Mouse (Mus musculus): ENCODE data around the gene Chchd1.

The Chchd1 gene

DNA sequence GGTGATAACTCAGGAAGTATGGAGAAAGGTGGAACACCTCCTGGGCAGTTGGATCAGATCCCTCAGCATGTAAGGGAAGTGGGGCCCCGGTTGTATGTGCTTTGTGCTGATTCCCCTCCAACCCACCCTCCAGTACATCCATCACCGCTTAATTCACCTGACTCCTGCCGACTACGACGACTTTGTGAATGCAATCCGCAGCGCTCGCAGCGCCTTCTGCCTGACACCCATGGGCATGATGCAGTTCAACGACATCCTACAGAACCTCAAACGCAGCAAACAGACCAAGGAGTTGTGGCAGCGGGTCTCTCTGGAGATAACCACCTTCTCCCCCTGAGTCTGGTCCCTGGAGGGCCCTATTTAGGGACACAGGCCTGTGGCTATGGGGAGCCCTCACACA lies 20.2 kb downstream of the Chchd1 start:
- intact Hi-C loops (cut with DNase I), result no loop called here

DNA sequence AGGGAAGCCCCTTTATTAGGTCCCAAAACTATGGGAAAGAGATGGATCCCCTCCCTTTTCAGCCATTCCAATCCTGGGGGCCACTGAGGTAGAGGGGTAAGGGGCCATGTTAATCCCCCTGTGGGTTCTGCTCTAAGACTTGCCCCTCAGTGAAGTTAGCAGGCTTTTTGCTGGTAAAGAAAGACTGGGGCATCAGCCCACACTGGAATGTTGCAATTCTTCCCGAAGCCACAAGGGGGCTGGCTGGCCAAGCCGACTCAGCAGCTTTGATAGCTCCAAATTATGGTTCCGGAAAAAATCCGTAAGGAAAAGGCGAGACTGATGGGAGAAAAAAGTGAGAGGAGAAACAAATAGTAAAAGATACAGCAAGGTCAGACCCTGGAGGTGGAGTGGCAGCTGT lies 21.2 kb downstream of the Chchd1 start:
- intact Hi-C loops (cut with DNase I), result no loop called here

DNA sequence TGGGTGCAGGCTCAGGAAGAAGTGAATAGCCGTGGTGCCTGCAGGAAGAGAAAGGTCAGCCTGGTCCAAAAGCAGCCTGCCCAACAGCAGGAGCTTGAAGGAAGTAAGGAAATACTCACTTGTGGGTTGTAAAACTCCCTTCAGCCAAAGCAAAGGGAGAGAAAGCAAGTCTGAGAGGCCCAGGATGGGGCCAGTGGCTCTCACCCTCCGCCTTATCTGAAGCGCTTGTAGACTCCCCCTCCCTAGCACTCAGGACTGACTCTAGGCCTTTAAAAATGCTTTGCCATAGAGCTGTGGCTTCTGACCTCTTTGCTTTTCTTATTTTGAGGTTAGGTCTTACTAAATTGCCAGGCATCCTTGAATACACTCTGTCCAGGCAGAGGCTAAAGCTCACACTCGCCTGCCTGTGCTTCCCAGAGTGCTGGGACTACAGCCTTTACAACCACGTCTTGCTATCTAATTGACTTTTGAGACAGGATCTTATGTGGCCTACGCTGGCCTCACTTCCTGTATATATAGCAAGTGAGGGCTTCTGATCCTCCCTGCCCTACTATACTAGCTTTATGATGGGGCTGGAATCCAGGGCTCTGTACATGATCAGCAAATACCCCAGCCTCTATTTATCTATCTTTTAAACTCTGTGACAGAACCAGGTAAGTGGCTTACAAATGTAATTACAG lies 23.0 kb downstream of the Chchd1 start:
- intact Hi-C loops (cut with DNase I), result no loop called here

DNA sequence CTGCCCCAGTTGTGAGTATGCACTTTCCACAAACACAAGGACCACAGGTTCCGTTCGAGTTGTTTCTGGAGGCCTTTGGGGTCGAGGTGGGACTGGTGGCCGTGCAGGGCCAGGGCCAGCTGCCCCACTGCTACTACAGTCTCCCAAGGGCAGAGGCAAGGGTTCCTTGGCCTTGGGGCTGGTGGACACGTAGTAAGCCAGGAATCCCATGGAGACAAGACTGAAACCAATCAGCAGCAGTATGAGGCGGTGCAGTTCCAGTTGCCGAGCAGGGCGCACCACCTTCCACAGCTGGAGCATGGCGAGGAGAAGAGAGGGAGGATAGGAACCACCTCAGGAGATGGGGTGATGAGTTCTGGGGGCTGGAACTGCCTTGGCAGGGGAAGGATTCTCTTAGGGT lies 27.1 kb downstream of the Chchd1 start:
- intact Hi-C loops (cut with DNase I), result no loop called here

DNA sequence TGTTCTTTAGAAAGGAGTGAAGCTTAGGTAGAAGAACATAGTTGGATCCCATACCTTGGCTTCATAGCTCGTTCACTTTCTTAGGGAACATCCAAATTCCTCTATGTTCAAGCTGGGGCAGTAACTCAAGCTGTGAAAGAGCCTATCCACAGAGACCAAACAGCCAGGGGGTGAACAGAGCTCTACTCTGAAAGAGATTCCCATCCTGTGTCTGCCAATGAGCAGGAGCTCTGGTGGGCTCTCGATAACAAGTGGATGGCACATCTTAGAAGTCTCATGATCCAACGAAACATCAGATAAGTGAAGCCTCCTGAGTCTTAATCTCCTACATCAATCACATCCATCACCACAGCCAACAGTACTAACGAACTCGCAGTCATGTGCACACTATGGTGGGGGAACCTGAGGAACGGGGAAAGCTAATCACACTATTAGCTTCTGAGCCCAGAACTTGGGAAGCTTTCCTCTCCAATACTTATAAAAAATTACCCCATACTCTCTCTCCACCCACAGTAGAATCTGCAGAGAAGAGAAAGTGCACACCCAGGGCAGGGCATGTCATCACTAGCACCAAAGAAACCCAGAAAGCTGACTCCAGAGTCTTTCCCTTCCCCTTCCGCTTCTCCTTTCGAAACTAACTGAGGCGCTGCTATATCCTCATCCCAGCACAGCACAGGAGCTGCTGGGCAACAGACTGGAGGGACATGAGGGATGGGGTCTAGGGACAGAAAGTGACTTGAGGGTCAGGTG lies 28.2 kb downstream of the Chchd1 start:
- intact Hi-C loops (cut with DNase I), result no loop called here

DNA sequence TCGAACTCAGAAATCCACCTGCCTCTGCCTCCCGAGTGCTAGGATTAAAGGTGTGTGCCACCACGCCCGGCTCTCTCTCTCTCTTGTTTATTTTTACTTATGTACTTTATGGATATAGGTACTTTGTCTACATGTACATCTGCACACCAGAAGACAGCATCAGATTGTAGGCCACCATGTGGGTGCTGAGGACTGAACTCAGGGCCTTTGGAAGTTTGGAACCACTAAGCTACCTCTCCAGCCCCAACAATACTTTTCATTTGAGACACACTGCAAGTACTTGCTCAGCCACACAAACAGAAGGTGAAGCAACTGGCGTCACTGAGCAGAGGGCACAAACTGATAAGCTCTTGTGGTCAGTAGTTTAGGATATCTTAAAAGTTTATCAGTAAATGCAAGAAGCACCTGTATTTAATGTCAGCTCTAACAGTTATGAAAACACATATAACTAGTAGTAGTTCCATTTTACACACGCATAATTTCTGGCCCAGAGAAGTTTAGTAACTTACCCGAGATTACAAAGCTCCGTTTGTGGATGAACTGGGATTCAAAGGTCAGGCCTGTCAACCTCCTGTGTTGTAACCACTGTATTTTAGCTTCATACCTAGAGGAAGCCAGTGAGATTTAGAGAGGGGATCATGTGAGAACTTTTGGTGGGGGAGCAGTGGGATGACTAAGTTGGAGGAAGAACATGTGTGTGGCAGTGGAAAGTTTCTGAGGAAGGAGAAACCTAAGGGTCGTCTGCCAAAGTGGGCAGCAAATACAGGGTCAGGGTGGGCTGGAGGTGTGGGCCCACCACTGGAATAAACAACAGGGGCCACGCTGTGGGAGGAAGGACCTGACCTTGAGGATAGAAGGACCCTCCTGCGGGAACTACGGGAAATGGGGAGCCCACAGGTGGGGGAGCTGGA lies 30.5 kb downstream of the Chchd1 start:
- intact Hi-C loops (cut with DNase I), result no loop called here

DNA sequence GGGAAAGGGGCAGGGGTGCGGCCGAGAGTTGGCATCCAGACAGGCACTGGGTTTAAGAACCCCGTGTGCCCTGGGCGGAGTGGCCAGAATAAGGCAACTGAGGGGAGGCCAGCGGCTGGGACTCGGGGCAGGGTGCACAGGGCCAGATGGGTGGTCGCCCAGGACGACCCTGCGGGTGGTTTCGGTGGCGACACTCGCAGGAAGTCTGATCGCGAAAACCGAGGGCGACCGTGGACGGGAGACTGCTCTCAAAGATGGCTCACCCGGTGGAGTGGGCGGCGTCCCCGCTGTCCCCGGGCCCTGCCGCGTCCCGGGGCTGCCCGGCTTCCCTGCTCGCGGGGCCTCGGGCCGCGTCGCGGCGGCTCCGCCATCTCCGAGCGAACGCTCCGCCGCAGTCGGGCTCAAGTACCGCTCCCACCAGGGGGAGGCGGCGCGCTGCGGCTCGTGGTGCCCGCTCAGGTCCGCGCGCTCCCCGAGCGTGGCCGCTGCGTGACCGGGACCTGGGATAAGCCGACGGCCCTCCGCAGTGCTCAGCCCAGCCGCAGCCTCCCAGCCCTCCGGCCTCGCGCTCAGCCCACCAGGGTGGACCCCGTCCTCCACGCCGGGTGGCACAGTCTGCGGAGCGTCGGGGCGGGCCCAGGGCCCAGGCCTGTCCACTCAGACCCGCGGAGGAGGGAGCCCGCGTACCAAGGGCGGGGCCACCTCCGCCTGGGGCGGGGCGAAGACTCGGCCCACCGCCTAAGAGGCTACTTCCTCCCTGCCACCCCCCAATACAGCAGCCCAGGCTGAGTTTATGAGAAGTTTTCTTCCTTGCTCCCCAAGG lies 31.4 kb downstream of the Chchd1 start, which contains the start of gene Ndst2:
Ndst2 (minus strand) TSS at position 611 of the 823 bp plus-strand sequence.
- intact Hi-C loops (cut with DNase I), result no loop called here

DNA sequence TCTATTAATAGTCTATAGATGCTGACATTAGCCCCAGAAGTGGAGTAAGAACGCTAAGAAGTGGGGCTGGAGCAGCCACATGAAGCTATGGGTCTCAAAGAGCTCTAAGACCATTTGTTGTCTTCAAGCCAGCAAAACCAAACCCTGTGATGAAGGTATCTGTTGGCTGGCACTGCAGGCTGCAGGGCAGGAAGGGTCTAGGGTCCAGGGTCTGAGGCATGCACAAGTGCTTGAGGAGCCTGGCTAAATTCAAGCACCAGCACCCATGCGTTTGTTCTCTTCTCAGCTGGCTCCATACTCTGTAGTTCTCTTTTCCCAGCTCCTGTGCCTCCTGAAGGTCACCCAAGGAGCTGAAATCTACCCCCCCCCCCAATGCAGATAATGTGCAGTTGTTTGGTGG lies 32.2 kb downstream of the Chchd1 start:
- intact Hi-C loops (cut with DNase I), result no loop called here

DNA sequence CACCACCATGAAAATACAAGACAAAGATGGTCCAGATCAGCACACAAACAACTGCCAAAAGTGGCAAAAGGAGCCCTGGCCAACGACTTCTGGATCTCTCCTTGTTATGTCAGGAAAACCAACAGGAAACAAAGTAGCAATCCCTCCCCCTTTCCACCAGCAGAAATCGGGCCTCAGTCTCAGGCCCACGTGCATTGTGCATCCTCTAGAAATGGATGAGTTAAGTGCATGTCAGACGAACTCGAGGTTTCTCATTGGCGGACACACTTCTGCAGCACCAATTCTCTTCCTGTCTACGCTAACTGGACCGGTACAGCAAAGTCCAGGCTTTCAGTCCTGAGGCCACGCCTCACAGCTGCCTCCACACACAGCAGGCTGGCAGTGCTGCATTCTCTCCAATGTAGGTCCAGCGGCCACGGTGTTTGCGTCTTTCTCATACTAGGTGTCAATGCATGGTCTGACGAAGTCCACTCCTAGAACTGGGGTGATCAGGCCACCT lies 33.1 kb downstream of the Chchd1 start:
- intact Hi-C loops (cut with DNase I), result no loop called here

DNA sequence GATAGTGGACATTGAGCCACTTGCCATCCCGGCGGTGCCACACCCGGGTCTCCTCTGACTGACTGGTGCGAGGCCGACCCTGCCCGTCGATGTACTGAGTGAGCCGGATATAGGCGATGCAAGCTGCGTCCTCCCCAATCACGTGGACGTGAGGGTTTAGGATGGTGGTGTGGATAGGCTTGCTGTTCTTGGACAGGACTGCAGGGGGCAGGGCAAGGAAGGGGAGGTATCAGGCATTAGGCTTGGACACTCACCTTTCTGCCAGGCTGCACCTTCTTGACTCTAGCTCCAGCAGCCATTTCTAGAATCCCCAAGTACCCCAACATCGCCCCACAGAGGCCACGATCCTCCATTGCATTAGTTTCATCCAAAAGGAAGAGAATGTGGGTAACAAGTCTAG lies 34.5 kb downstream of the Chchd1 start:
- intact Hi-C loops (cut with DNase I), result no loop called here

DNA sequence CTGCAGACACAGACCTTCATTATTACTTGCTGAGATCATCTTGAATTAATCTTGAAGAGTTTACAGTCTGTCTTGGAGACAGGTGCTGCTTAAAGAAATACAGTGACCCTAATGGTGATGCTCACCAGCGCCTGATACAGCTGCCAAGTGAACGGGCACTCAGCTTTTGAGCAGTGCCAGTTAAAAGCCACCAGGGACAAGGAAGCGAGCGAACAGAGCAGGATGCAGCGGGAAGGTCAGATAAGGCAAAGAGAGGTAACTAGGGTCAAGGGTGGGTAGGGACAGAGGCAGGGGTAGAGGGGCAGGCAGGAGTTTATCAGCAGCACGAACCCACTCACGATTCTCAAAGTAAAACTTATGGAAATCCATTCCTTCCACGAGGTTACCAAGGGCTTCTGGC lies 35.7 kb downstream of the Chchd1 start:
- intact Hi-C loops (cut with DNase I), result no loop called here

DNA sequence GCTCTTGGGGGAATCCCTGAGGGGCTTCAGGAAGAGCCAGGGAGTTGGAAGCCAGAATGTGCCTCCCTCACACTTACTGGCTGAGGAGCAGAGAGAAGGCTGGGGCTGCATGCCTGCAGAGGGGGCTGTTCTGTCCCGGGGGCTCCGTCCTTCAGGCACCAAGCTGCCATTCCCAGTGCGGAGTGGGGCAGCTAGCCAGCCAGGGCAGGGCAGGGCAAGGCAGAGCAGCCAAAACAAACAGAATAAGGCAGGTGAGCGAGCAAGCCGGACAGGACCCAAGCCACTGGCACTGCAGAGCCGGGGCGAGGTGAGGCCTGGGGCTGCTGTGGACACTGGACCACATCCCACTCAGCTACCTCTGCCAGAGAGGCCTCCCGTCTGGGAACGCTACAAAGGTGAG lies 38.5 kb downstream of the Chchd1 start:
- intact Hi-C loops (cut with DNase I), result no loop called here

DNA sequence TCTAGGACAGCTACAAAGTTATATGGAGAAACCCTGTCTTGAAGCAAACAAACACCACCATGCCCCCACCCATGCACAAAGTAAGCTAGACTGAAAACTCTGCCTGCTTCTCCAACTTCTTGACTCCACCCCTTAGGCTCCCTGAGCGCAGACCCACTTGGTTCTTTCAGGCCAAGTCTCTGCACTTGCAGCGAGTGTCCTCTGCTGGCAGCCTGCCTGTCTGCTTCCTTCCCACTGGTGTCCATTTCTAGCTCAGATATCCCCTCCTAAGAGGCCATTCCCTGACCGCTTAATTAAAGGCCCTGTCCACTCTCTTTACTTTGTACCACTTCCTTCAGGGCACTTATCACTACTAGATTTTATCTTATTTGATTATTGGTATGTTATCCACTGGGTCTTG lies 40.8 kb downstream of the Chchd1 start:
- intact Hi-C loops (cut with DNase I), result no loop called here

DNA sequence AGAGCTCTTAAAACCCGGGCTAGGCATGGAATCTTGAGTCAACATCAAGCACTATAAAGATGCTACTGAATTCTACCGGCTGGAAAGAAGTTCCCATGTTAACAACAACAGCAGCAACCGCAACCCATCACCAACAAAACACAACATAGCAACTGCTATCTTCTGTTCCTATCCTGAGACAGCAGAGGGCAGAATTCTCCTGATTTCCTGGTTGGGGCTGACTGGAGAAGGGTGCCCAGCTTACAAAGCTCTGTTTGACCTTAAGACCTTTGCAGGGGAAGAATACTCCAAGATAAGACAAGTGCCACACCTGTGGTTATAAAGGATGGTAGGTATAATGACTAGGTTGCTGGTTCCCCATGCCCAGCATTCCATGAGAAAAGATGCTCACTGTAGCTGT lies 44.1 kb downstream of the Chchd1 start:
- intact Hi-C loops (cut with DNase I), result no loop called here

DNA sequence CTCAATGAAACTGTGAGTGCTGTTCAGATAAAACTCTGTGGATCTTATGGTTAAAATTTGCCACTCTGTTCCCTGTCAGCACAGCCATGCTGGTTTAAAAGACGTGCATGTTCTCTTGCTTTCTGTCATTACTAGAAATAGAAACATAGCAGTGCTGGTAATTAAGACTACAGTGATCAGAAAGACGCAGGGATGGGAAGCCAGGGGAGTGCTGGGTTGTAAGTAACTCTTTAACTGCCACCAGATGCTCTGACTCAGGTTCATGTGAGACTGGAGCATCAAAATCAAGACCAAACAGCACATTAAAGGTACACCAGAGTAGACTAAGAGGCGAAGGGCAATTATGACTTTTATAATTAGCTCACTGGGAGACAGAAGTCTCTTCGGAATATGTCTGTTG lies 45.6 kb downstream of the Chchd1 start:
- intact Hi-C loops (cut with DNase I), result no loop called here

DNA sequence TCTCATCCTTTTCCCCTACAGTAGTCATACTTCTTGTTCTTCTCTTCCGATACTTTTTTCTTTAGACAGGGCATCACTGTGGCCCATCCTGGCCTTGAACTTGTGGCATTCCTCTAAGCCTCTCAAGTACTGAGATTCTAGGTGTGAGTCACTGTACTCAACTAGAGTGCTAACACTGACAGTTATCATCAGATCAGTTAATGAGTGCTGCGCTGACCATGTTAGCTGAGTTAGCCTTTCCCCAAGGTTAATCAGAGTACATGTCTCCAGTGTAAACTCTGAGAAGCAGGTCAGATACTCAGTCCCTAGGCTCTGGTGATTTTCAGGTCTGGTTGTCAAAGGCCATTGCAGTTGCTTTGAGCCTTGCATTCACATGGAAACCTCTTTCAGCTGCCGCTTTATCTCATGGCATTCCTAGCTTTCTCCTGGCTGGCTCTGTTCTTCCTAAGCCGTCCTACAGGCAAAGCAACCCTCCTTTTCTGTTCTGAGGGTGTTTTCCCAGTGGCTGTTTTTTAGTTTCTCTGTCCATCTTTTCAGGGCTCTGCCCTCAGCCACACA lies 46.8 kb downstream of the Chchd1 start:
- intact Hi-C loops (cut with DNase I), result loop anchor here (10.0 kb wide), 1 partner anchor 255 kb away; no protein-coding TSS in a partner anchor

DNA sequence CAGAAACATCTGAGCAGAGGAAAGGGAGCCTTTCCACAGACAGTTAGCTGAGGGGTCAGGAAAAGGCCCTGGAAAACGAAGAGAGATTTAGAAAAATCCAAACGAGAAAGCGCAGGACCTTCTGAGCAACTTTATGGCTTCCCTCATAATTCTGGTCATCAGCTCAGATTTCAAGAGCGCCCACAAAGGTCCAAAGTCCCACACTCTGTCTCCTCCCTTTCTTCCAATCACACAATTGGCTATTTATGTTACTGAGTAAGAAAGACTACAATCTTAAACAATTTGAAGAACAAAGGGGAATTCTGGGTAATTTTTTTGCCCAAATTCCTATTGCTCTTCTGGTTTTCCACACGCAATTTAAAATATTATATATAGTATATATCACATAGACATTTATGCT lies 47.7 kb downstream of the Chchd1 start:
- intact Hi-C loops (cut with DNase I), result loop anchor here (10.0 kb wide), 1 partner anchor 254 kb away; no protein-coding TSS in a partner anchor

DNA sequence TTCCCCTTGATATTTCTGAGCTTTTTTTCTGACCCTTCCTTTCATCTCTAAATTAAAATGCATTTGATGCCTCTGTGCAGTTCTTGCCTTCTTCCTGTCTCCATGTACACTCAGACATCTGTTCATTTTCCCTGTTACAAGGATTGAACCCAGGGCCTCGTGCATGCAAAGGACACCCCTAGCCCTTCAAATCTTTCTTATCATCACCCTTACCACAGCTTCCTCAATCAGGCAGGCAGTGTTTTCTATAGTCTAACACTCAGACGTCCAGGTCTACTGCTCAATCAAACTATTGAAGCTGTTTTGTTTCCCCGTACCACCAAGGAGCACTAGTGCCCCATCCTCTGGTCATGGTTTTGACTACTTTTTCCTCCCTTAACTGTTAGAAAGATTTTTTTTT lies 51.0 kb downstream of the Chchd1 start:
- intact Hi-C loops (cut with DNase I), result loop anchor here (10.0 kb wide), 1 partner anchor 251 kb away; no protein-coding TSS in a partner anchor
